Mouse (Mus musculus) olfactory bulb, adult 2 months (tissue): ENCODE measurements around the gene Pbxip1.

Experiments used
- CTCF ChIP-seq: fragments of 200-500 bp; IDR thresholded peaks from 2 replicates; pipeline ENCODE4 v1.5.1; 2012; ENCODE audit warnings: low read depth, mild to moderate bottlenecking, low read length, moderate library complexity; ENCODE audit not compliant: insufficient read depth
- POLR2A ChIP-seq: fragments of 200-500 bp; IDR thresholded peaks from 2 replicates; pipeline ENCODE4 v1.6.1; 2012; ENCODE audit warnings: mild to moderate bottlenecking, low read depth, low read length, moderate library complexity; ENCODE audit not compliant: insufficient read depth

- TF ChIP-seq POLR2A (no peak), CTCF (no peak)
Observed at GRCm38 (mm10) chr3:89387632-89388031, 48.9 kb upstream of the Pbxip1 start.
